Mouse (Mus musculus) lung, embryonic 16.5 days (tissue): ENCODE measurements around the gene Mfsd11. TPM values are rescaled to one million over a fixed set of nuclear protein-coding genes. Genes with fewer than 3 reads are reported as not detected.
A peak's percentile ranks its signal among the peaks of the same experiment; 100 is the strongest.

Experiments
- ATAC-seq: fragments of 200-750 bp; cut with Nextera tagmentation; 2 replicates; pipeline ENCODE4 v1.8.0; 2017; ENCODE audit warnings: low read depth, mild to moderate bottlenecking, moderate library complexity
- H3K27ac ChIP-seq: fragments of 300-500 bp; sonication (generic); 2 replicates; pipeline ENCODE4 v1.5.1; 2014; ENCODE audit warnings: mild to moderate bottlenecking, control low read depth, low read length
- H3K27me3 ChIP-seq: fragments of 300-500 bp; sonication (generic); 2 replicates; pipeline ENCODE4 v1.6.1; 2014; ENCODE audit warnings: low read depth, low read length, mixed read lengths; ENCODE audit not compliant: control insufficient read depth, insufficient read depth
- H3K36me3 ChIP-seq: fragments of 300-500 bp; sonication (generic); 2 replicates; pipeline ENCODE4 v1.6.1; 2014; ENCODE audit warnings: low read length; ENCODE audit not compliant: control insufficient read depth, insufficient read depth
- H3K4me1 ChIP-seq: fragments of 300-500 bp; sonication (generic); replicated peaks from 2 replicates; pipeline ENCODE4 v1.6.1; 2014; ENCODE audit warnings: low read length, mixed read lengths; ENCODE audit not compliant: control insufficient read depth, insufficient read depth
- H3K4me2 ChIP-seq: fragments of 300-500 bp; sonication (generic); 2 replicates; pipeline ENCODE4 v1.6.1; 2014; ENCODE audit warnings: low read depth, low read length, control low read depth
- H3K4me3 ChIP-seq: fragments of 300-500 bp; sonication (generic); 2 replicates; pipeline ENCODE4 v1.5.1; 2014; ENCODE audit warnings: mild to moderate bottlenecking, low read length, control low read depth
- H3K9ac ChIP-seq: fragments of 300-500 bp; sonication (generic); 2 replicates; pipeline ENCODE4 v1.6.1; 2014; ENCODE audit warnings: low read length, control low read depth
- H3K9me3 ChIP-seq: fragments of 300-500 bp; sonication (generic); 2 replicates; pipeline ENCODE4 v1.6.1; 2016; ENCODE audit warnings: low read length; ENCODE audit not compliant: control insufficient read depth
- WGBS: fragments of 180-500 bp; shearing (Covaris S2); extraction: QIAGEN DNeasy Blood & Tissue Kit; methylation state at CpG from one replicate; pipeline ENCODE4 v1.1.7; 2014; 5-methylcytosine and 5-hydroxymethylcytosine counted together
- polyA plus RNA-seq: library from polyadenylated mRNA; unstranded; fragments of >200 nt; fragmentation: Nextera tagmentation; extraction: Ambion mirVana; gene quantifications from 2 replicates; pipeline ENCODE4 v1.2.1, GENCODE M21; 2015

The Mfsd11 gene
- polyA plus RNA-seq, 1 experiment from 2014 or later: 36.6 TPM

DNA sequence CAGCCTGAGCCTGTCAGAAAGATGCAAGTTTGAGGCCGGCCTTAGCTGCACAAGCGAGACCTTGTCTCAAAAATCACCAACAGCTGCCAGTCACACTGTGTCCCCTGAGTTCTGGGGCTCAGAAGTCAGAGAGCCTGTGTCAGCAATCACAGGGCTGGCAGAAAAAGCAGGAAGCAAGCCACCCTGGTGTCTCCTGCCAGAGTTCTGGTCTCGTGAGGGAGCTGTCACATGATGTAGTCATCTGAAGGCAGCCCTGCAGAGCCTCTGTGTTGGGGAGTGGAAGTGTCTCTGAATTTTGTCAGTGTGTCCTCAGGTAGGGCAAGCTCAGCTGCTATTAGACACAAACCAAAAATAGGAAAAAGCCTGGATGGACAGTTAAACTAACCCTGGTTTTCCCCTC, 15.9 kb downstream of the Mfsd11 start:
- no peak overlapping the region for H3K27ac ChIP-seq
- peaks cover 11% of the 10 kb centered on the region for H3K36me3 ChIP-seq
- ATAC-seq: no peak

DNA sequence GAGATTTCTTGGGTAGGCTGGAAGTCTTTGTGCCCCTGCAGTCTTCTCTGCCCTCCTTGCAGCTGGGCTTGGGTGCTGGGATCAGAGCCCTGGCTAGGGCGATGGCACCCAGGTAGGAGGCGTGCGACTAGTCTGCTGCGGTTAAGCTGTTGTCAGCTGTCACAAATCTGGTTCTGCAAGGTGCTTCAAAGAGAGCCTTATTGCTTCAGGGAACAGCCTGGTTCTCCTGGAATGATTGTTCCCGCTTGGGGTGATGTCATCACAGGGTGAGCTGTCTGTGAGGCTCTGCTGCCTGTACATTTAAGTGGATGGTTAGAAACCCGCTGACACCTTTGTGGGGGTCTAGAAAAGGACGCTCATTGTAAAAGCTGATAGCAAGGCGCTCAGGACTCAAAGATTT, 17.0 kb downstream of the Mfsd11 start:
- Histone ChIP-seq H3K4me3 (no peak overlapping the region), H3K27me3 (no peaks in the 10 kb centered on the region), H3K4me2 (no peak overlapping the region), H3K9ac (no peak overlapping the region), H3K36me3 (peaks cover 18% of the 10 kb centered on the region), H3K9me3 (no peaks in the 10 kb centered on the region), H3K27ac (no peak overlapping the region), H3K4me1 (0 out of 2 replicates have a peak, but pooled peaks cover 2% of the 10 kb centered on the region)
- 0 out of 2 replicates have a peak, but pooled peaks have one; percentile 26 for ATAC-seq
- 71% methylated on average over 8 of the region's 8 CpGs for WGBS

More for the DNA sequence above, 15.9 kb downstream of the Mfsd11 start:
- Histone ChIP-seq H3K9me3 (no peaks in the 10 kb centered on the region), H3K4me1 (0 out of 2 replicates have a peak, but pooled peaks cover 2% of the 10 kb centered on the region), H3K4me2 (no peak overlapping the region), H3K9ac (no peak overlapping the region), H3K27me3 (no peaks in the 10 kb centered on the region), H3K4me3 (no peak overlapping the region)
- WGBS: 72% methylated on average over 3 of the region's 3 CpGs

DNA sequence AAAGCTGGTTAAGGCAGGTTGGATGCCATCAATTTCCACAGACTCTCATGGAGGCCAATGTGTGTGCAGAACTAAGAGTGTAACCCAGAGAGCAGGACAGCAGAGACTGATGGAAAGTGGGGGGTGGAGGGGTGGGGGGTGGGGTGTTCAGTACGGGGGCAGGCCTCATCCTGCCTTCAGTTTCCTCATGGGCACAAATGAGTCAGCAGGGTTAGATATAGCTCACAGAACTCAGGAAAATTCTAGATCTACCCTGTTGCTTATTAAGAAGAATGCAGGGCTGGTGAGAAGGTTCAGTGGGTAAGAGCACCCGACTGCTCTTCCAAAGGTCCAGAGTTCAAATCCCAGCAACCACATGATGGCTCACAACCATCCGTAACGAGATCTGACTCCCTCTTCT, 17.4 kb downstream of the Mfsd11 start:
- H3K9ac ChIP-seq: no peak overlapping the region
- H3K9me3 ChIP-seq: no peaks in the 10 kb centered on the region
- H3K4me2 ChIP-seq: no peak overlapping the region
- WGBS: 71% methylated on average over 4 of the region's 4 CpGs
- no peak overlapping the region for H3K4me3 ChIP-seq
- H3K27ac ChIP-seq: no peak overlapping the region
- 0 out of 2 replicates have a peak, but pooled peaks cover 2% of the 10 kb centered on the region for H3K4me1 ChIP-seq
- no peak for ATAC-seq
- no peaks in the 10 kb centered on the region for H3K27me3 ChIP-seq
- H3K36me3 ChIP-seq: peaks cover 22% of the 10 kb centered on the region

DNA sequence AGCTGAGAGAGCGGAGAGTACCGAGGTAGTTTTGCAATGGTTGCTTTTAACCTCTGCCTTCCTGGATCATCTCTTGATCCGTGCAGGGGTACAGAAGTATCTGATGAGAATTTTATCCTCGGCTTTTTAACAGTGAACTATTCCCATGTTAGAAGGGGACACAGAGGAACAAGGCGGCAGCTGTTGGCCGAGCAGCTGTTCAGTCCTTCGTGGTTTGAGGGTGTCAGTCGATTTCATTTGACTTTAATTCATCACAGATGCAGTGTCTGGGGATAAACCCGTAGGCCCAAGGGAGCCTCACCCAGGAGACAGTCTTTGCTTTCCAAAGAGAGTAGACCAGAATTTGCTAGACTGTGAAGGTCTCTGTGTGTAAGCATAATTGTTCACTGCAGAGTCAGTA, 19.3 kb downstream of the Mfsd11 start:
- Histone ChIP-seq H3K27ac (no peak overlapping the region), H3K36me3 (peaks cover 16% of the 10 kb centered on the region)
- WGBS: 82% methylated on average over 9 of the region's 9 CpGs

DNA sequence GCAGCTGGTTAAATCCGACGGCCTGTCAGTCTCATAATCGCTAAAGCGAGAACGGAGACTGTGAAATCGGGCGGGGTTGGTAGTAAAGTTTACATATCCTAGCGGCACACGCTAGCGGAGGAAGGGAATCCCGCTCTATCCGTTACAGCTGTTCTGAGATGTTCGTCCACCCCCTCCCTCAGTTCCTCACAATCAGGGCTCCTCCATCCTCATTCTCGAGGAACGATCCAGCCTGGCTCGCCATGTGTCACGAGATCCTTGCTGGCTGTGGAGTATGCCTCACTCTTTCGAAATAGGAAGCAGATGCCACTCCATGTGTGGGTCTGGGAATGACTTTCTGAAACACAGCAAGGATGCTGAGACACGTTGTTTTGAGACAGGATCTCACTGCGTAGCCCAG, 21.7 kb downstream of the Mfsd11 start:
- no peak overlapping the region for H3K4me2 ChIP-seq
- H3K36me3 ChIP-seq: peaks cover 16% of the 10 kb centered on the region
- no peak overlapping the region for H3K27ac ChIP-seq
- no peak for ATAC-seq
- H3K4me1 ChIP-seq: 0 out of 2 replicates have a peak, but pooled peaks cover 2% of the 10 kb centered on the region
- WGBS: 83% methylated on average over 20 of the region's 20 CpGs
- no peak overlapping the region for H3K9ac ChIP-seq
- H3K4me3 ChIP-seq: no peak overlapping the region
- no peaks in the 10 kb centered on the region for H3K27me3 ChIP-seq
- H3K9me3 ChIP-seq: no peaks in the 10 kb centered on the region

More for the DNA sequence above, 19.3 kb downstream of the Mfsd11 start:
- no peak for ATAC-seq
- Histone ChIP-seq H3K9me3 (no peaks in the 10 kb centered on the region), H3K4me2 (no peak overlapping the region), H3K4me1 (0 out of 2 replicates have a peak, but pooled peaks cover 2% of the 10 kb centered on the region), H3K4me3 (no peak overlapping the region), H3K9ac (no peak overlapping the region), H3K27me3 (no peaks in the 10 kb centered on the region)

DNA sequence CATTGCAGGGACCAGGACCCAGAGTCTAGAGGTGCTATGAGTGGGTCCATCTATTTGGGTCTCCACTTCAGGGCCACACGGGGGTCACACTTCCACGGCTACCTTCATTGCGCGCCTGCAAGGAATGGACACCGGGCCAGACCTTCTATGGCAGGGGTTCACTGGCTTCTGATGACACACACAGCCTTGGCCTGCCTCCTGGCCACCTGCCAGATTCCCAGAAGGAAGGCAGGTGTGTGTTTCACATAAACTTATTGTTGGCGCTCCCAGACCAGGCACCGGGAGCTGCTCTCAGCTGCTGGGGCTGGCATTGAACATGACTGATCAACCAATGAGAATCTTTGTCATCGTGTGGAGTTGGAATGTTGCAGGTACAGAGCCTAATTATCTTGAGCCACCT, 26.2 kb downstream of the Mfsd11 start:
- H3K4me1 ChIP-seq: no peaks in the 10 kb centered on the region; the same call in 1 of the 2 replicates
- H3K9ac ChIP-seq: no peak overlapping the region
- WGBS: 84% methylated on average over 8 of the region's 8 CpGs
- ATAC-seq: no peak
- H3K4me2 ChIP-seq: no peak overlapping the region
- H3K9me3 ChIP-seq: no peaks in the 10 kb centered on the region
- peaks cover 12% of the 10 kb centered on the region for H3K36me3 ChIP-seq
- H3K27ac ChIP-seq: no peak overlapping the region
- H3K4me3 ChIP-seq: no peak overlapping the region
- H3K27me3 ChIP-seq: no peaks in the 10 kb centered on the region

DNA sequence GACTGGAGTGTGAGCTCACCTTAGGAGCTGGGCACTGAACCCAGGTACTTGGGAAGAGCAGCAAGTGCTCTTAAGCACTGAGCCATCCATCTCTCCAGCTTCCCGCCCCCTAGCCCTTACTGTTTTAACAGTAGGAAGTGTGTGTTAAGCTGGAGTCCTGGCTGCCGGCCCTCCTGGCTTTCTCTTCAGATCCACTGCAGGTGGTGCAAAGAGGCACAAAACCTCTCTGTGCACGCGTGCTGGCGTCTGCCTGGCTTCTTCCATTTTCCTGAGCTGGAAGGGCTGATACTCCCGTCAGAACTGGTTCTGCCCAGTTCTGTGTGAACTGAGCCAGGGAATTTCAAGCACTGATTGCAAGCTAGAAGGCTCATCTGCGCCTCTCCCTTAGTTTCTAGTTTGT, 28.6 kb downstream of the Mfsd11 start:
- H3K27me3 ChIP-seq: no peaks in the 10 kb centered on the region
- WGBS: 33% methylated on average over 7 of the region's 7 CpGs
- H3K4me2 ChIP-seq: no peak overlapping the region
- no peak overlapping the region for H3K4me3 ChIP-seq
- no peaks in the 10 kb centered on the region for H3K9me3 ChIP-seq
- no peak for ATAC-seq
- no peak overlapping the region for H3K9ac ChIP-seq
- no peaks in the 10 kb centered on the region; the same call in 1 of the 2 replicates for H3K4me1 ChIP-seq
- no peaks in the 10 kb centered on the region for H3K36me3 ChIP-seq
- H3K27ac ChIP-seq: no peak overlapping the region

DNA sequence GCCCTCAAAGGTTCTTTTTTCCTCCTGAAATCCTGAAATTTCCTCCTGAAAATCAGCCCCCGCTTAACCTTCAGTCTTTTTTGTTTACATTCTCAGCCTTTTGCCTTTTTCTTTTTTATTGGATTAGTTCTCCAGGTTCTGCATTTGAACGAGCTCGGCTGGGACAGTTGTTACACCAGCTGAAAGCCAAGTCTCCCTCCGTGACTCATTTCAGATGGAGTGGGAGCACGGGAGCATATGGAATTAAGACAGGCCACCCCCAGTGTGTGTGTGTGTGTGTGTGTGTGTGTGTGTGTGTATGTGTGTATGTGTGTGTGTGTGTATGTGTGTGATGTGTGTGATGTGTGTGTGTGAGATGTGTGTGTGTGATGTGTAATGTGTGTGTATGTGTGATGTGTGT, 29.2 kb downstream of the Mfsd11 start:
- no peak overlapping the region for H3K4me3 ChIP-seq
- no peak for ATAC-seq
- WGBS: 43% methylated on average over 5 of the region's 5 CpGs
- no peaks in the 10 kb centered on the region for H3K27me3 ChIP-seq
- no peaks in the 10 kb centered on the region; the same call in 1 of the 2 replicates for H3K4me1 ChIP-seq
- no peaks in the 10 kb centered on the region for H3K36me3 ChIP-seq
- H3K9me3 ChIP-seq: no peaks in the 10 kb centered on the region
- H3K9ac ChIP-seq: no peak overlapping the region
- H3K4me2 ChIP-seq: no peak overlapping the region
- H3K27ac ChIP-seq: no peak overlapping the region

DNA sequence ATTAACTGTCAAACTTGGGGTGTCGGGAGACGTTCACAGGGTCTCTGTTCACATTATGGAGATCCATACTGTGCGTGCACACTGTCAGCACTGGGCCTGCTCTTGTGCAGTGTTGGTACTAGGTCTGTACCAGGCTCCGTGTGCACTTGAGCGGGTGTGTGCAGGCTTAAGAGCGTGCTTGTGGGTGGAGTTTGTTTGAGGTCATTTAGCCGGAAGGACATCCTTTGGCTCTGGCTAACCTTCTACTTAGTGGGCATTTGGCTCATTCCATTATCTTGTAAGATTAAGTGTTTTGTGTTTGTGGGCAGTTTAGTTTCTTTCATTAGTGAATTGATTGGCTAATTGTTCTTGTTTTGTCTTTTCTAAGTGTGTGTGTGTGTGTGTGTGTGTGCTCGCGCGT, 30.2 kb downstream of the Mfsd11 start:
- Histone ChIP-seq H3K9ac (no peak overlapping the region), H3K27me3 (no peaks in the 10 kb centered on the region), H3K27ac (no peak overlapping the region), H3K4me1 (no peaks in the 10 kb centered on the region; the same call in 1 of the 2 replicates), H3K4me3 (no peak overlapping the region), H3K36me3 (no peaks in the 10 kb centered on the region), H3K4me2 (no peak overlapping the region), H3K9me3 (no peaks in the 10 kb centered on the region)
- 51% methylated on average over 10 of the region's 10 CpGs for WGBS
- ATAC-seq: no peak

DNA sequence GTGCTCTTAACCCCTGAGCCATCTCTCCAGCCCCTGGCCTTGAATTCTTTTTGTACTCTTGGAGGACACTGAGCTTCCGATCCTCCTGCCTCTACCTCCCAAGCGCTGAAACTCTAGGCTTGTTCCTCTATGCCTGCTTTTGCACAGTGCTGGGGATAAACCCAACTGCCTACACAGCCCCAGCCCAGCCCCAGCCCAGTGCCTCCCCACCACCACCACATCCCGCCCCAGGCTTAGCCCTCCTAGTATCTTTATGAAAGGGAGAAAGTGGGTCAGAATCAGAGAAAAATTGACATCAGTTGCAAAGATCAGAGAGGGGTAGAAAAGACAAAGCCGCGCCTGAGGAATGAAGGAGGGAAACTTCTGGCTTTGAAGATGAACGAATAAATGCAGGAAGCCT, 31.8 kb downstream of the Mfsd11 start:
- H3K27me3 ChIP-seq: no peaks in the 10 kb centered on the region
- ATAC-seq: no peak
- no peaks in the 10 kb centered on the region for H3K36me3 ChIP-seq
- H3K4me2 ChIP-seq: no peak overlapping the region
- no peak overlapping the region for H3K4me3 ChIP-seq
- no peak overlapping the region for H3K27ac ChIP-seq
- no peak overlapping the region for H3K9ac ChIP-seq
- H3K4me1 ChIP-seq: no peaks in the 10 kb centered on the region; the same call in 1 of the 2 replicates
- no peaks in the 10 kb centered on the region for H3K9me3 ChIP-seq
- WGBS: 78% methylated on average over 6 of the region's 6 CpGs
